Mouse (Mus musculus) left cerebral cortex, adult 11 months (tissue): ENCODE results near the gene Unc80.

Experiments used
- DNase-seq: peaks from one replicate; pipeline ENCODE4 v3.0.0; 2022; ENCODE audit warnings: low spot score

Unc80 gene

GRCm38 (mm10) chr1:66467821-66468703 is at the start of gene Unc80:
Gene Unc80, plus strand, starts transcription at chr1:66468367.
- DNase-seq = no peak

- DNase-seq = no peak
Measured at GRCm38 (mm10) chr1:66426073-66426472, 42.1 kb upstream of the Unc80 start.

GRCm38 (mm10) chr1:66430962-66431361 is 37.2 kb upstream of the Unc80 start:
- DNase-seq = no peak

- no peak for DNase-seq
Measured at GRCm38 (mm10) chr1:66431472-66431871, 36.7 kb upstream of the Unc80 start.

- DNase-seq = no peak
Measured at GRCm38 (mm10) chr1:66438069-66438468, 30.1 kb upstream of the Unc80 start.

- no peak for DNase-seq
Measured at GRCm38 (mm10) chr1:66442922-66443321, 25.2 kb upstream of the Unc80 start.

GRCm38 (mm10) chr1:66449471-66449870 is 18.7 kb upstream of the Unc80 start:
- no peak for DNase-seq

- no peak for DNase-seq
Measured at GRCm38 (mm10) chr1:66456580-66456979, 11.6 kb upstream of the Unc80 start.

GRCm38 (mm10) chr1:66457747-66458146 is 10.4 kb upstream of the Unc80 start:
- no peak for DNase-seq

- no peak for DNase-seq
Measured at GRCm38 (mm10) chr1:66459394-66459793, 8.8 kb upstream of the Unc80 start.

- DNase-seq = no peak
Measured at GRCm38 (mm10) chr1:66460850-66461249, 7.3 kb upstream of the Unc80 start.

GRCm38 (mm10) chr1:66468704-66469020 is 495 bp downstream of the Unc80 start:
- DNase-seq = no peak

- no peak for DNase-seq
Measured at GRCm38 (mm10) chr1:66482751-66483150, 14.6 kb downstream of the Unc80 start.

GRCm38 (mm10) chr1:66493064-66493463 is 24.9 kb downstream of the Unc80 start:
- no peak for DNase-seq

GRCm38 (mm10) chr1:66495310-66496012 is 27.3 kb downstream of the Unc80 start:
- no peak for DNase-seq

- DNase-seq = no peak
Measured at GRCm38 (mm10) chr1:66550812-66551211, 82.6 kb downstream of the Unc80 start.

GRCm38 (mm10) chr1:66552396-66552966 is 84.3 kb downstream of the Unc80 start:
- peak; percentile 67 for DNase-seq

GRCm38 (mm10) chr1:66561636-66562270 is 93.6 kb downstream of the Unc80 start:
- DNase-seq = no peak

GRCm38 (mm10) chr1:66562332-66562731 is 94.2 kb downstream of the Unc80 start:
- no peak for DNase-seq

- DNase-seq = no peak
Measured at GRCm38 (mm10) chr1:66569736-66570135, 101.6 kb downstream of the Unc80 start.

GRCm38 (mm10) chr1:66597163-66597788 is 129.1 kb downstream of the Unc80 start:
- DNase-seq = no peak

GRCm38 (mm10) chr1:66608304-66608703 is 140.1 kb downstream of the Unc80 start:
- DNase-seq = no peak
